Mouse (Mus musculus) myocyte (in vitro differentiated cells): ENCODE data around the gene Rnf141.

Experiments used
- CEBPB ChIP-seq: IDR thresholded peaks from 2 replicates; pipeline ENCODE4 v1.6.1; 2011; ENCODE audit warnings: mild to moderate bottlenecking, moderate library complexity; ENCODE audit not compliant: poor library complexity, insufficient read depth, severe bottlenecking
- E2F4 ChIP-seq: IDR thresholded peaks from one replicate; pipeline ENCODE4 v1.6.1; 2011; ENCODE audit warnings: mild to moderate bottlenecking, control low read depth, moderate library complexity; ENCODE audit not compliant: insufficient read depth
- MAX ChIP-seq: IDR thresholded peaks from one replicate; pipeline ENCODE4 v1.6.1; 2011; ENCODE audit warnings: low read depth, mild to moderate bottlenecking, control low read depth
- MYOD1 ChIP-seq, 3 experiments: IDR thresholded peaks; one replicate each; pipeline ENCODE4 v1.6.1; 2011; ENCODE audit warnings: control low read depth in 2 of 3, low read depth in 2 of 3, mild to moderate bottlenecking in 2 of 3, moderate library complexity in 1 of 3; ENCODE audit not compliant: insufficient read length in 2 of 3, control insufficient read depth in 1 of 3
- MYOG ChIP-seq, 3 experiments: IDR thresholded peaks; one replicate each; pipeline ENCODE4 v1.6.1; 2011; ENCODE audit warnings: control low read depth in 2 of 3, low read depth in 2 of 3, mild to moderate bottlenecking in 2 of 3; ENCODE audit not compliant: insufficient read length in 2 of 3, control insufficient read depth in 1 of 3, insufficient read depth in 1 of 3
- POLR2A ChIP-seq: IDR thresholded peaks from one replicate; pipeline ENCODE4 v1.6.1; 2011; ENCODE audit warnings: low read depth, mild to moderate bottlenecking, control low read depth, moderate library complexity; ENCODE audit not compliant: insufficient read length
- POLR2AphosphoS2 ChIP-seq: IDR thresholded peaks from one replicate; pipeline ENCODE4 v1.6.1; 2011; ENCODE audit warnings: low read depth, control low read depth; ENCODE audit not compliant: insufficient read length
- TCF12 ChIP-seq: IDR thresholded peaks from one replicate; pipeline ENCODE4 v1.6.1; 2011; ENCODE audit warnings: mild to moderate bottlenecking, control low read depth; ENCODE audit not compliant: poor library complexity, insufficient read depth, severe bottlenecking
- USF1 ChIP-seq: IDR thresholded peaks from one replicate; pipeline ENCODE4 v1.6.1; 2011; ENCODE audit warnings: low read depth, mild to moderate bottlenecking, control low read depth, moderate library complexity

DNA sequence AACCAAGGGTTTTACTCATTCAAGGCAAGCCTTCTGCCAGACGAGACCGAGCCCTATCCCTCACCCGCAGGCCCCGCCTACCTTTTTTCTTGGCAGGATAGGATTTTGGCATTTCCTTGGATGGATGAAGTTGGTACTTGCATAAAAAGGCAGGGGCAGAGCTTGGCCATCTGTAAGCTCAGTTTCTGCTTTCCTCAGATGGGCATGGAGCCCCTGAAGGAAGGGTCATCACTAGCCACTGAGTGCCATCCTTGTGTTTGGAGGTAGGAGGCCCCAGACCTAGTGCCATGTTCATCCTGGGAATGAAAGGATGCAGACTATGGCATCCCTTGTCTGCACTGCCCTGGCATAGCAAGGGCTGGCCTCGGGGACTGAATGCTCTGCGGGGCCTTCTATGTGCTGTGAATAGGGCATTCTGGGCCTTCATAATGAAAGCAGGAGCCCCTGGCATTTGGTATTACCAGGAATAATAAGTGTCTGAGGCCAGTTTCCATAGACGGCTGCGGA is 64.6 kb downstream of the Rnf141 start:
- TF ChIP-seq POLR2A (no peak), USF1 (no peak), MYOD1 (IDR thresholded peaks at IDR 0.05; ENCODE audit: control insufficient read depth in 1 of 3, insufficient read length in 2 of 3, low read depth in 2 of 3) (no peak), CEBPB (no peak), POLR2AphosphoS2 (no peak), MYOG (IDR thresholded peaks at IDR 0.05; ENCODE audit: control insufficient read depth in 1 of 3, insufficient read depth in 1 of 3, insufficient read length in 2 of 3, low read depth in 2 of 3) (no peak), E2F4 (no peak), MAX (no peak), TCF12 (no peak)
